ENCODE assay signal across 11 mouse cellular contexts in the genomic region with DNA sequence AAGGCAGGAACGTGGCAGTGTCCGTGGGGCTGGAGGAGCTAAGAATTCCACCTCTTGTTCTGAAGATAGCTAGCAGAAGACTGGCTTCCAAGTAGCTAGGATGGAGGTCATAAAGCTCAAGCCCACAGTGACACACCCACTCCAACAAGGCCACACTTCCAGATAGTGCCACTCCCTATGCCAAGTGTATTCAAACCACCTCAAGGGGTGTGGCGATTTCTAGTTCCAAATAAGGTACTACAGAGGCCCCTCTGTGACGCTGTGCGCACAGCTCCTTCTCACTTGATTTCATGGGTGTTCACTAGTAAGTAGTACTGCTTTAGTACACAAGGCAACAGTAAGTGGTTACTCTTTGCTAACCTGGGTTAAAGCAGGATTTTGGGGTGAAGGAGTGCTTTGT.
A peak's percentile ranks its signal among the peaks of the same experiment; 100 is the strongest.
DNase-seq lines count a peak whose midpoint lies in the region; ATAC-seq and TF ChIP-seq lines count a peak whose summit lies in the region.
"Had no signal": no experiment of that assay in that cellular context is flagged by ENCODE, and none has a peak within 500 bp of the region (broad histone marks: within the 10 kb centered on the region; RNA-seq: fewer than 3 reads in every experiment).

No protein-coding gene starts in this region.

- H3K4me2 ChIP-seq in liver, embryonic 13.5 days, result peak overlapping the region; percentile 53
- no peak overlapping the region for H3K4me2 ChIP-seq in stomach, postnatal 0 days (replicated peaks; ENCODE audit: low read depth)
- H3K4me2 ChIP-seq: hindbrain, embryonic 15.5 days; neural tube, embryonic 12.5 days had no signal

- H3K4me1 ChIP-seq in liver, embryonic 13.5 days (replicated peaks), result peaks cover 76% of the 10 kb centered on the region
- no peaks in the 10 kb centered on the region for H3K4me1 ChIP-seq in stomach, postnatal 0 days (replicated peaks; ENCODE audit: control insufficient read depth, insufficient read depth)
- H3K4me1 ChIP-seq: neural tube, embryonic 12.5 days had no signal

- peak; percentile 14 for DNase-seq in thymus, postnatal 14 days
- DNase-seq in thymus, postnatal 0 days (ENCODE audit: low spot score), result no peak
- DNase-seq in c-Kit-positive CD71-positive TER-119-negative erythroid progenitor cells, embryonic 14.5 days (ENCODE audit: low read depth), result peak; percentile 91
- peak; percentile 77 for DNase-seq in liver, embryonic 13.5 days
- peak; percentile 67 for DNase-seq in stomach, postnatal 0 days (ENCODE audit: low spot score)
- DNase-seq in right cerebral cortex, postnatal 10 days (ENCODE audit: low spot score in 2 of 2), result no peak
- DNase-seq in right cerebral cortex, postnatal 4 days, result no peak
- DNase-seq: gastrocnemius, postnatal 14 days had no signal

- TF ChIP-seq EP300 in stomach, postnatal 0 days (optimal IDR thresholded peaks at IDR 0.05), result no peak

- peak overlapping the region; percentile 97 for H3K27ac ChIP-seq in liver, embryonic 13.5 days
- H3K27ac ChIP-seq in stomach, postnatal 0 days (replicated peaks), result no peak overlapping the region
- H3K27ac ChIP-seq: hindbrain, embryonic 15.5 days; macrophage; neural tube, embryonic 12.5 days had no signal

- H3K9ac ChIP-seq in liver, embryonic 13.5 days, result peak overlapping the region; percentile 57
- H3K9ac ChIP-seq in stomach, postnatal 0 days (ENCODE audit: low read length), result no peak overlapping the region
- H3K9ac ChIP-seq: hindbrain, embryonic 15.5 days; neural tube, embryonic 12.5 days had no signal

- WGBS in liver, embryonic 13.5 days (ENCODE audit: insufficient replicate concordance), result 33% methylated on average over 5 of the region's 5 CpGs
- 53% methylated on average over 5 of the region's 5 CpGs for WGBS in stomach, postnatal 0 days

- H3K9me3 ChIP-seq in liver, embryonic 13.5 days (replicated peaks), result no peaks in the 10 kb centered on the region
- H3K9me3 ChIP-seq in stomach, postnatal 0 days (ENCODE audit: control insufficient read depth, low read length), result no peaks in the 10 kb centered on the region
- H3K9me3 ChIP-seq: hindbrain, embryonic 15.5 days; neural tube, embryonic 12.5 days had no signal

- peak; percentile 91 for ATAC-seq in liver, embryonic 13.5 days (ENCODE audit: low read depth)
- peak; percentile 94 for ATAC-seq in stomach, postnatal 0 days (ENCODE audit: low FRiP score, low TSS enrichment)

- H3K4me3 ChIP-seq in liver, embryonic 13.5 days (replicated peaks), result peak overlapping the region; percentile 40
- no peak overlapping the region for H3K4me3 ChIP-seq in stomach, postnatal 0 days (ENCODE audit: low read depth, low read length)
- H3K4me3 ChIP-seq: hindbrain, embryonic 15.5 days; neural tube, embryonic 12.5 days had no signal

- 0 out of 2 replicates have a peak, but pooled peaks cover 3% of the 10 kb centered on the region for H3K36me3 ChIP-seq in liver, embryonic 13.5 days
- no peaks in the 10 kb centered on the region for H3K36me3 ChIP-seq in stomach, postnatal 0 days (ENCODE audit: control insufficient read depth, insufficient read depth, low read length)

- no peak for TF ChIP-seq CTCF in stomach, postnatal 0 days (IDR thresholded peaks at IDR 0.05; ENCODE audit: low read depth)

- H3K27me3 ChIP-seq in liver, embryonic 13.5 days, result no peaks in the 10 kb centered on the region
- H3K27me3 ChIP-seq in stomach, postnatal 0 days (ENCODE audit: control insufficient read depth, insufficient read depth, low read length), result no peaks in the 10 kb centered on the region
- H3K27me3 ChIP-seq: hindbrain, embryonic 15.5 days; neural tube, embryonic 12.5 days had no signal

Comparison
In these comparisons a context has a peak if more than half of its experiments do, and no peak if none do; other contexts are left out.
1. DNase-seq: peak in thymus, postnatal 14 days (single experiment), c-Kit-positive CD71-positive TER-119-negative erythroid progenitor cells, embryonic 14.5 days (single experiment), liver, embryonic 13.5 days (single experiment) and stomach, postnatal 0 days (single experiment); none in thymus, postnatal 0 days (single experiment), right cerebral cortex, postnatal 10 days (0 of 2) and right cerebral cortex, postnatal 4 days (single experiment).